Mouse (Mus musculus) brain, embryonic 14.5 days (tissue): ENCODE measurements around the gene Spata6. TPM values are rescaled to one million over a fixed set of nuclear protein-coding genes. Genes with fewer than 3 reads are reported as not detected.

ENCODE experiments used
- DNase-seq: peaks from one replicate; pipeline ENCODE4 v3.0.0-alpha.2; 2011; ENCODE audit warnings: low read depth
- CTCF ChIP-seq: fragments of 200-500 bp; IDR thresholded peaks from 2 replicates; pipeline ENCODE4 v1.5.1; 2012; ENCODE audit warnings: inconsistent platforms, mild to moderate bottlenecking, moderate library complexity, borderline replicate concordance; ENCODE audit not compliant: insufficient read depth, insufficient read length; ENCODE audit errors: extremely low read depth
- POLR2A ChIP-seq: fragments of 200-500 bp; IDR thresholded peaks from 2 replicates; pipeline ENCODE4 v1.6.1; 2012; ENCODE audit warnings: mild to moderate bottlenecking, inconsistent platforms, borderline replicate concordance; ENCODE audit not compliant: poor library complexity, insufficient read depth, insufficient read length, severe bottlenecking; ENCODE audit errors: extremely low read depth
- polyA plus RNA-seq: library from polyadenylated mRNA; depleted of rRNA; stranded (reverse); fragments of >200 nt; gene quantifications from 2 replicates; pipeline ENCODE4 v1.2.3, GENCODE M21; 2012

The Spata6 gene
- polyA plus RNA-seq, 1 experiment = 12.2 TPM

GRCm38 (mm10) chr4:111704975-111705374, 14.8 kb upstream of the Spata6 start:
- TF ChIP-seq POLR2A = no peak
- TF ChIP-seq CTCF = no peak
- no peak for DNase-seq

DNA sequence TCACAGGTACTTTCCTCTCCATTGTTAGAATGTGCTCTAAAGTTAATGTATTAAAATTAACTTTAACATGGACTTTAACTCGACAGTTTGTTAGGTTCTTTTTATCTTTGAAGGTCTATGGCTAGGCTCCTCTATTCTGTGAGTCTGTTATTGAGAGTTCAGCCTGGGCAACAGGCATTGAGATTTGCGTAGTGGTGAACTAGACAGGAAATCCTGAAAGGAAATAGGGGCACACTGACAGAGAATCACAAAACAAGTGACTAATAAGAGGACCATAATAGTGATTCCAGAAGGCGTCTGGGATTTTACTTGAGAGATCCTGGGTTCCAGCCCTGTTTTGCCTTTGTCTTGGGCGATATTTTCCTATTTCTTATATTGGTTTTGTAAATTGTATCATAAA, 488 bp upstream of the Spata6 start:
- no peak for DNase-seq
- TF ChIP-seq POLR2A (no peak), CTCF (no peak)

DNA sequence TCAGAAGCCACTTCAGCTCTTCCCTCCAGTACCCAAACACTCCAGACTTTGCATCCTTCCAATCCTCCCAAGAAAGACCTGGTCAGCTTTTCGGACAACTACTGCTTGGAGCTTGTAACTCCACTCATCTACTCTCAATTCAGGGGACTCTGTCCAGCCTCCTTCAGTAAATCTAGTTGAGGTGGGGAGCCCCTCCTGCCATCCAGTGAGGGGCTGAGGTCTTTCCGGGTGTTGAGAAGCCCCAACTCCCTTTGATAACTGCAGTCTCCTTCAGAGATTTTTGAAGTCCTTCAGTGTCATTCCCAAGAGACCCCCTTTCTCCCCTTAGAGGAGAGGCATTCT, 849 bp downstream of the Spata6 start:
- no peak for TF ChIP-seq POLR2A
- TF ChIP-seq CTCF = no peak
- DNase-seq = no peak

- TF ChIP-seq CTCF (no peak), POLR2A (no peak)
- peak; percentile 49 for DNase-seq
Observed at GRCm38 (mm10) chr4:111721121-111721840, 1.5 kb downstream of the Spata6 start.

DNA sequence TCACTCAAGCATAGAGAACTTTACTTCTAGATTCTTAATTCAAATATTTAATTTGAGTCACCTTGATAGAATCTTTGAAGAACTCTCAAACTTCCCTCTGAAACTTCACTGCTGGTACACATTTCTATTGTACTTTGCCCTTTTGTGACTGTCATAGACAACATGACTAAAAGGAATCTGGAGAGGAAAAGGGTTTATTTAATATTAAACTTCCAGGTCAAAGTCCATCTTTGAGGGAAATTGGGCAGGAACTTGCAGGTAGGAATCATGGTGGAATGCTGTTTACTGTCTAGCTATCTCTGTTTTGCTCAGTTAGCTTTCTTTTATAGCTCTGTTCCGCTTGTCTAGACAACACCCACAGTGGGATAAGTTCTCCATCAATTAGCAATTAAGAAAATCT, 17.8 kb downstream of the Spata6 start:
- no peak for DNase-seq
- no peak for TF ChIP-seq POLR2A
- no peak for TF ChIP-seq CTCF

- peak; percentile 53 for DNase-seq
- TF ChIP-seq CTCF (no peak), POLR2A (no peak)
Observed at GRCm38 (mm10) chr4:111780533-111780932, 60.7 kb downstream of the Spata6 start.

GRCm38 (mm10) chr4:111799892-111800291, 80.1 kb downstream of the Spata6 start:
- no peak for DNase-seq

DNA sequence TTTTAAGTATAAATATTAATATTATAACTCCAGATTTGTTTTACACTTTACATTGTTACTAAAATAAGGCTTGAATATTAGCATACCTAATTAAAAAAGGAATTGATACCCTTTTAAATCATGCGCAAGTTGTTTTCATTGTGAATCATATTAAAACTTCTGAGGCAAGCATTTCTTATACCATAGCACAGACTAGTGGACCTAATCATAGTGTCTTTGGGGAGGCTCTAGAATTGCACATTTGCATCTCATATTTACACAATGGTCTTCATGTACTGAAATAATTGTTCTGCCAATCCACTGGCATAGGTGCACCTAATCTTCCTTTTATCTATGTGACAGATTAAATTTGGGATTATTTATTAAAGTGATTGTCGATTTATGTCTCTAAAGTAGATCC, 83.4 kb downstream of the Spata6 start:
- peak; percentile 9 for DNase-seq
- no peak for TF ChIP-seq CTCF
- TF ChIP-seq POLR2A = no peak

More at GRCm38 (mm10) chr4:111799892-111800291, 80.1 kb downstream of the Spata6 start:
- TF ChIP-seq POLR2A = no peak
- no peak for TF ChIP-seq CTCF

- TF ChIP-seq CTCF = no peak
- TF ChIP-seq POLR2A = no peak
- no peak for DNase-seq
Observed at GRCm38 (mm10) chr4:111817478-111817877, 97.7 kb downstream of the Spata6 start.

- no peak for TF ChIP-seq POLR2A
- no peak for TF ChIP-seq CTCF
Observed at GRCm38 (mm10) chr4:111838882-111839281, 119.1 kb downstream of the Spata6 start.

GRCm38 (mm10) chr4:111852626-111853025, 132.8 kb downstream of the Spata6 start:
- peak; percentile 1 for DNase-seq
- no peak for TF ChIP-seq POLR2A

More at GRCm38 (mm10) chr4:111838882-111839281, 119.1 kb downstream of the Spata6 start:
- no peak for DNase-seq

DNA sequence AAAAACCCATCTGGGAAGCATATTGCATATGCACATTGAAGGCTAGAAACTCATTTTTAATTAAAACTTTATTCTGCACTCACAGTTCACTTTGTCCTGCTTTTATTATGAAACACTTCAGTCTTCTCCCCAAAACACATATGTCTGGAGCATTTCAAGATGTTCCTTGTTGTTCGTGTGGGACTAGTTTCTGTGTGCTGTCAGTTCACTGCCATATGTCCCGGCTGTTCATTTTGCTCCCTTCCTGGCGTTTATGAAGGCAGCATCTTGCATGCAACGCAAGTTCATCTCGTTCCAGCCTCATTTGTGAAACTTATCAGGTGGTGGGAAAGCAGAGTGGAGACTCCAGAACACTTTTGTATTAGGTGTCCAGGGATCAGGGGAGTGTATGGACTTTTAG, 146.9 kb downstream of the Spata6 start:
- TF ChIP-seq CTCF = no peak
- TF ChIP-seq POLR2A = no peak
- DNase-seq = peak; percentile 72
